Mouse (Mus musculus) common myeloid progenitor, adult 5-6 weeks (primary cell): ENCODE measurements around the gene Ccdc89. TPM values are rescaled to one million over a fixed set of nuclear protein-coding genes. Genes with fewer than 3 reads are reported as not detected.

Source experiments
- ATAC-seq: replicated peaks from 2 replicates; pipeline ENCODE4 v1.8.0; 2016; ENCODE audit warnings: low read depth, mild to moderate bottlenecking, moderate TSS enrichment, inconsistent platforms; ENCODE audit not compliant: poor library complexity, severe bottlenecking
- total RNA-seq: library from RNA; stranded (forward); fragments of 200-1000, 187-1606 nt; gene quantifications from 2 replicates; pipeline ENCODE4 v1.2.3, GENCODE M21; 2017

Gene Ccdc89
- total RNA-seq, 1 experiment from 2014 or later = 0.82 TPM

GRCm38 (mm10) chr7:90461441-90461840 lies 35.1 kb downstream of the Ccdc89 start:
- ATAC-seq = no peak

- ATAC-seq = no peak
Observed at GRCm38 (mm10) chr7:90473511-90473910, 47.1 kb downstream of the Ccdc89 start.

GRCm38 (mm10) chr7:90475793-90476312 lies 49.5 kb downstream of the Ccdc89 start, which contains the start of gene Tmem126b:
Gene Tmem126b (minus strand): TSS chr7:90476001.
- peak; percentile 94 for ATAC-seq

GRCm38 (mm10) chr7:90476313-90477245 lies 50.2 kb downstream of the Ccdc89 start, which contains the start of gene Dlg2:
Gene Dlg2 (plus strand): TSS chr7:90476672.
- peak; percentile 7 for ATAC-seq

Other genes with a start within 250 kb of the Ccdc89 start
- not detected in 2 replicates for gene Ccdc83, start 160.8 kb upstream of the Ccdc89 start, total RNA-seq
- 0.39 TPM in 1 of 2 replicates, not detected in the other for gene Sytl2, start 124.3 kb upstream of the Ccdc89 start, total RNA-seq
- gene Crebzf, start 16.2 kb downstream of the Ccdc89 start, total RNA-seq = 87.2 and 94.8 TPM in 2 replicates
- gene Tmem126a, start 30.7 kb downstream of the Ccdc89 start, total RNA-seq = 23.3 and 25.1 TPM in 2 replicates
- 11.0 and 12.9 TPM in 2 replicates for gene Tmem126b, start 49.4 kb downstream of the Ccdc89 start, total RNA-seq
- gene Dlg2, start 50.1 kb downstream of the Ccdc89 start, total RNA-seq = 1.6 and 3.9 TPM in 2 replicates